Mouse (Mus musculus): Measurements from ENCODE around the gene Apbb2.
A peak's percentile ranks its signal among the peaks of the same experiment; 100 is the strongest.
"Not testable (repeated sequence)": the region's sequence is repeated elsewhere in the genome, so short reads cannot be mapped to it uniquely, and the experiment has no call there.

Apbb2 gene

GRCm38 (mm10) chr5:66279650-66280049 lies 338.9 kb downstream of the Apbb2 start:
- Histone ChIP-seq H3K9me3 (ENCODE audit: low read length) (no peaks in the 10 kb centered on the region), H3K36me3 (ENCODE audit: insufficient read depth, low read length) (no peaks in the 10 kb centered on the region), H3K4me1 (replicated peaks; ENCODE audit: low read depth, low read length) (no peaks in the 10 kb centered on the region), H3K27me3 (ENCODE audit: insufficient read depth, low read length) (no peaks in the 10 kb centered on the region), H3K4me3 (replicated peaks; ENCODE audit: low read length) (no peak overlapping the region)
- no peak for TF ChIP-seq CTCF (conservative IDR thresholded peaks at IDR 0.05; ENCODE audit: low read length)
- no peak for TF ChIP-seq POU5F1 (IDR thresholded peaks at IDR 0.05; ENCODE audit: borderline replicate concordance, low read length)
- no peak for TF ChIP-seq NANOG (IDR thresholded peaks at IDR 0.05; ENCODE audit: borderline replicate concordance, low read length)

DNA sequence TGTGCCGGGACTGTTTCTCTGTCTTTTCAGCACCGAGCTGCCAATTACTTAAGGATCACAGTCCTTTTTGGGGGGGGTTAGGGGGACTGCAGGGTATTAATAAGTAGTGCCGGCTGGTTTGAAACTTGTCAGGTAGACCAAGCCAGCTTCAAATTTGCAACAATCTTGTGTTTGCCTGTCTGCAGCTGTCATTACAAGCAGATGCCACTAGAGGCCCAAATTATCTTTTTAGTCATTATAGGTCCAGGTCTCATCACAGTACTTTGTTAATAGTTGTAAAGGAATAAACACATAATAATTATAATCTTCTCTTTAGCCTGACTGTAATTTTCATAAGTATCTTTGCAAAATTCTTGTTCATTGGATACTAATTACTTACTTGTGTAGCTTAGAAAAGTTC lies 344.2 kb downstream of the Apbb2 start:
- Histone ChIP-seq H3K4me1 (replicated peaks; ENCODE audit: low read depth, low read length) (no peaks in the 10 kb centered on the region), H3K4me3 (replicated peaks; ENCODE audit: low read length) (no peak overlapping the region), H3K27me3 (ENCODE audit: insufficient read depth, low read length) (no peaks in the 10 kb centered on the region), H3K36me3 (ENCODE audit: insufficient read depth, low read length) (no peaks in the 10 kb centered on the region), H3K9me3 (ENCODE audit: low read length) (no peaks in the 10 kb centered on the region)
- peak; percentile 80 for TF ChIP-seq CTCF (conservative IDR thresholded peaks at IDR 0.05; ENCODE audit: low read length)
- no peak for TF ChIP-seq NANOG (IDR thresholded peaks at IDR 0.05; ENCODE audit: borderline replicate concordance, low read length)
- TF ChIP-seq POU5F1 (IDR thresholded peaks at IDR 0.05; ENCODE audit: borderline replicate concordance, low read length), result no peak

- no peak for TF ChIP-seq CTCF (conservative IDR thresholded peaks at IDR 0.05; ENCODE audit: low read length)
- TF ChIP-seq POU5F1 (IDR thresholded peaks at IDR 0.05; ENCODE audit: borderline replicate concordance, low read length), result no peak
- no peak for TF ChIP-seq NANOG (IDR thresholded peaks at IDR 0.05; ENCODE audit: borderline replicate concordance, low read length)
- no peaks in the 10 kb centered on the region for H3K27me3 ChIP-seq (ENCODE audit: insufficient read depth, low read length)
- H3K4me1 ChIP-seq (replicated peaks; ENCODE audit: low read depth, low read length), result no peaks in the 10 kb centered on the region
- no peaks in the 10 kb centered on the region for H3K9me3 ChIP-seq (ENCODE audit: low read length)
- H3K4me3 ChIP-seq (replicated peaks; ENCODE audit: low read length), result no peak overlapping the region
- H3K36me3 ChIP-seq (ENCODE audit: insufficient read depth, low read length), result no peaks in the 10 kb centered on the region
Observed at GRCm38 (mm10) chr5:66271141-66271540, 347.4 kb downstream of the Apbb2 start.

GRCm38 (mm10) chr5:66269616-66270015 lies 349.0 kb downstream of the Apbb2 start:
- no peaks in the 10 kb centered on the region for H3K36me3 ChIP-seq (ENCODE audit: insufficient read depth, low read length)
- TF ChIP-seq CTCF (conservative IDR thresholded peaks at IDR 0.05; ENCODE audit: low read length) (no peak), POU5F1 (IDR thresholded peaks at IDR 0.05; ENCODE audit: borderline replicate concordance, low read length) (no peak), NANOG (IDR thresholded peaks at IDR 0.05; ENCODE audit: borderline replicate concordance, low read length) (no peak)
- H3K27me3 ChIP-seq (ENCODE audit: insufficient read depth, low read length), result no peaks in the 10 kb centered on the region
- no peaks in the 10 kb centered on the region for H3K4me1 ChIP-seq (replicated peaks; ENCODE audit: low read depth, low read length)
- H3K4me3 ChIP-seq (replicated peaks; ENCODE audit: low read length), result no peak overlapping the region
- no peaks in the 10 kb centered on the region for H3K9me3 ChIP-seq (ENCODE audit: low read length)

- TF ChIP-seq NANOG (IDR thresholded peaks at IDR 0.05; ENCODE audit: borderline replicate concordance, low read length) (no peak), CTCF (conservative IDR thresholded peaks at IDR 0.05; ENCODE audit: low read length) (peak; percentile 92)
- H3K9me3 ChIP-seq (ENCODE audit: low read length), result no peaks in the 10 kb centered on the region
- 0 out of 2 replicates have a peak, but pooled peaks cover 2% of the 10 kb centered on the region for H3K4me1 ChIP-seq (replicated peaks; ENCODE audit: low read depth, low read length)
- H3K27me3 ChIP-seq (ENCODE audit: insufficient read depth, low read length), result peaks cover 25% of the 10 kb centered on the region
- H3K4me3 ChIP-seq (replicated peaks; ENCODE audit: low read length), result no peak overlapping the region
- no peaks in the 10 kb centered on the region for H3K36me3 ChIP-seq (ENCODE audit: insufficient read depth, low read length)
Observed at GRCm38 (mm10) chr5:66263398-66263797, 355.2 kb downstream of the Apbb2 start.

- no peak for TF ChIP-seq CTCF (conservative IDR thresholded peaks at IDR 0.05; ENCODE audit: low read length)
- TF ChIP-seq POU5F1 (IDR thresholded peaks at IDR 0.05; ENCODE audit: borderline replicate concordance, low read length), result no peak
- no peak for TF ChIP-seq NANOG (IDR thresholded peaks at IDR 0.05; ENCODE audit: borderline replicate concordance, low read length)
- no peak overlapping the region for H3K4me3 ChIP-seq (replicated peaks; ENCODE audit: low read length)
- H3K27me3 ChIP-seq (ENCODE audit: insufficient read depth, low read length), result peaks cover 25% of the 10 kb centered on the region
- no peaks in the 10 kb centered on the region for H3K36me3 ChIP-seq (ENCODE audit: insufficient read depth, low read length)
- 0 out of 2 replicates have a peak, but pooled peaks cover 2% of the 10 kb centered on the region for H3K4me1 ChIP-seq (replicated peaks; ENCODE audit: low read depth, low read length)
- H3K9me3 ChIP-seq (ENCODE audit: low read length), result no peaks in the 10 kb centered on the region
Observed at GRCm38 (mm10) chr5:66262475-66262874, 356.1 kb downstream of the Apbb2 start.

DNA sequence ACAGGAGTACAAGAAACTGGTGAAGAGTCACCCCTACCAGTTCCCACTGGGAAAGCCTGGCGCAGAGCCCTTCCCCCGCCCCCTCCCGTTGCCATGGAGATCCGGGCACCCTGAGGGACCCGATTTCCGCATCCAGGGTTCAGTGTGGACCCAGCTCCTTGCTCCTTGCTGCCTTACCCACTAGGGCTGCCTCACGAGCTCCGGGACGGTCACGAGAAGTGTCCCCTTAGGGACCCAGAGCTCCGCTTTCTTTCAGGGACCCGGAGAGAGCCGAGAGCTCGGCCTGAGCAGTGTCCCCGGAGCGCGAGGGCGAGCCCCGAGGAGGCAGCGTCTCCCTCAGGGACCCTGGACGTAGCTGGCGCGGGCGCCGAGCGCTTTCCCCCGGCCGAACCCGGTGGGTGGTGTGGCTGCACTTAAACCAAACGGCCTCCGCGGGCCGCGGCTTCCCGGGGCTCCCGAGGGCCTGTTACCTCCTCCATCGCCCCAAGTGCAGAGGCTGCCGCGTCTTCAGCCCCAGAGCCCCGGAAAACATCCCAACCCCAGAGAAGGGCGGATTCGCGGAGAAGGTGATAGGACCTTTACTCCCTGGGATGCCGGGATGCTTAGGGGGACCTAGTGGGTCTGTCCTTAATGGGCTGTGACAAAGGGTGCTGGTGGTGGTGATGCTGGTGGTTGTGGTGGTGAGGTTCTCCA lies 358.7 kb downstream of the Apbb2 start, which contains the start of gene Nsun7:
TSS of gene Nsun7 (plus strand) at position 142 of the 693 bp plus-strand sequence.
- Histone ChIP-seq H3K9me3 (ENCODE audit: low read length) (no peaks in the 10 kb centered on the region), H3K4me1 (replicated peaks; ENCODE audit: low read depth, low read length) (0 out of 2 replicates have a peak, but pooled peaks cover 2% of the 10 kb centered on the region), H3K4me3 (replicated peaks; ENCODE audit: low read length) (peak within 1 kb of the TSS; percentile 86), H3K27me3 (ENCODE audit: insufficient read depth, low read length) (peaks cover 28% of the 10 kb centered on the region), H3K36me3 (ENCODE audit: insufficient read depth, low read length) (no peaks in the 10 kb centered on the region)
- TF ChIP-seq CTCF (conservative IDR thresholded peaks at IDR 0.05; ENCODE audit: low read length), result no peak
- TF ChIP-seq NANOG (IDR thresholded peaks at IDR 0.05; ENCODE audit: borderline replicate concordance, low read length), result no peak
- no peak for TF ChIP-seq POU5F1 (IDR thresholded peaks at IDR 0.05; ENCODE audit: borderline replicate concordance, low read length)

GRCm38 (mm10) chr5:66259431-66259755 lies 359.2 kb downstream of the Apbb2 start:
- Histone ChIP-seq H3K27me3 (ENCODE audit: insufficient read depth, low read length) (peaks cover 28% of the 10 kb centered on the region), H3K4me3 (replicated peaks; ENCODE audit: low read length) (peak overlapping the region; percentile 86)
- H3K36me3 ChIP-seq (ENCODE audit: insufficient read depth, low read length); H3K9me3 ChIP-seq (ENCODE audit: low read length); H3K4me1 ChIP-seq (replicated peaks; ENCODE audit: low read depth, low read length): not testable (repeated sequence)

DNA sequence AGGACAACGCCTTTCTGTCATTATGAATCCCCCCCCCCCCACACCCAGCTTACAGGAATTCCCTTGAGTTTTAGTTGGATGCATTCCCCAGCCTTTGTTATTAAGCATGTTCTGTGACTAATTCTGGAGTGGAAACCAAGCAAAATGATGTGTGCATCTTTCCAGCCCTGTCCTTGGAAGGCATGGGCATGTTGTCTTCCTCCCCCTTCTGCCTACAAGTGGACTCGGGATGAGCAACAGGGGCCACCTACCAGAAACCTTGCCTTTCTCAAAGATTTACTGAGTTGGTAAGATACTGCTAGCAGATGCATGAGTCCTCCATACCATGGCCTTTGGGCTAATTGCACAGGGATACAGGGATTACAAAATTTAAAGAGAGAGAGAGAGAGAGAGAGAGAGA lies 359.6 kb downstream of the Apbb2 start:
- no peak for TF ChIP-seq POU5F1 (IDR thresholded peaks at IDR 0.05; ENCODE audit: borderline replicate concordance, low read length)
- no peak for TF ChIP-seq NANOG (IDR thresholded peaks at IDR 0.05; ENCODE audit: borderline replicate concordance, low read length)
- no peak for TF ChIP-seq CTCF (conservative IDR thresholded peaks at IDR 0.05; ENCODE audit: low read length)
- H3K36me3 ChIP-seq (ENCODE audit: insufficient read depth, low read length), result no peaks in the 10 kb centered on the region
- no peaks in the 10 kb centered on the region for H3K9me3 ChIP-seq (ENCODE audit: low read length)
- 0 out of 2 replicates have a peak, but pooled peaks cover 2% of the 10 kb centered on the region for H3K4me1 ChIP-seq (replicated peaks; ENCODE audit: low read depth, low read length)
- peaks cover 28% of the 10 kb centered on the region for H3K27me3 ChIP-seq (ENCODE audit: insufficient read depth, low read length)
- no peak overlapping the region for H3K4me3 ChIP-seq (replicated peaks; ENCODE audit: low read length)
